Mouse (Mus musculus): ENCODE measurements at regions not wholly inside any gene's neighbourhood (a gene's known extent, or its start where the extent isn't known, plus 50 kb on each side); places are given as distances from the start of the nearest gene placed in this dataset.

- no peak for DNase-seq (ENCODE audit: low read depth, low spot score)
Observed at GRCm38 (mm10) chr9:71058655-71059054, 106.6 kb upstream of the Lipc start.

- DNase-seq (ENCODE audit: low read depth, low spot score) = no peak
Observed at GRCm38 (mm10) chr9:71056836-71057235, 104.8 kb upstream of the Lipc start.

DNA sequence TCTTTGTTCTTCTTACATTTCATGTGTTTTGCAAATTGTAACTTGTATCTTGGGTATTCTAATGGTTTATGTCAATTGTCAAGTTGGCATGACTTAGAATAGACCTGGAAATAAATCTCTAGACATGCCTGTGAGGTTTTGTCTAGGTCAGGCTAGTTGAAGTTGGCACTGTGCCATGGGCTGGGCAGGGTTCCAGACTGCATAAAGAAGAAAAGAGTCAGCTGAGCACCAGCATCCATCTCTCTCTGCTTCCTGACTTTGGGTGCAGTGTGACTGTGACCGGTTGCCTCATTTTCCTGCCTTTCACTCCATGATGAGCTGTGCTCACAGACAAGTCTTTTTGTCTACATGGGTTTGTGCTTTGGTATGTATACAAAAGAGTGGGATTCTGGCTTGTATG, 91.9 kb upstream of the Lipc start:
- no peak for DNase-seq (ENCODE audit: low read depth, low spot score)

DNA sequence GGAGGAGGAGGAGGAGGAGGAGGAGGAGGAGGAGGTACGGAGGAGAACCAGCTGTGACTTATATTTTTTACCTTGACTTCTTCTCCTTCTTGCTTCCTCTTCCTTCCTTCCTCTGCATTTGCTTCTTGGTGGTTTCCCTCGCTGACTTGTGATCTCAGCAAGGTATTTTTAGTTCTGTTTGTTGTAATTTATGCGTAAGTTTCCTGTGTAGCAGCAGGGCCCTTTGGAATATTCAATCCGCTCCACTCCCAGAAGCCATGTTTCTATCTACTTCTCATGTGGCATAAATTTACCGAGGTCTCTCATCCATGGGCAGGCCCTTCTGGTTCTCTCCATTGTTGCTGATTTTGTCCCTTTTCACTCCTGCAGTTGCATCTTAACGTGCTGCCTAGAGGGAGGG, 83.3 kb upstream of the Lipc start:
- DNase-seq (ENCODE audit: low read depth, low spot score) = no peak

DNA sequence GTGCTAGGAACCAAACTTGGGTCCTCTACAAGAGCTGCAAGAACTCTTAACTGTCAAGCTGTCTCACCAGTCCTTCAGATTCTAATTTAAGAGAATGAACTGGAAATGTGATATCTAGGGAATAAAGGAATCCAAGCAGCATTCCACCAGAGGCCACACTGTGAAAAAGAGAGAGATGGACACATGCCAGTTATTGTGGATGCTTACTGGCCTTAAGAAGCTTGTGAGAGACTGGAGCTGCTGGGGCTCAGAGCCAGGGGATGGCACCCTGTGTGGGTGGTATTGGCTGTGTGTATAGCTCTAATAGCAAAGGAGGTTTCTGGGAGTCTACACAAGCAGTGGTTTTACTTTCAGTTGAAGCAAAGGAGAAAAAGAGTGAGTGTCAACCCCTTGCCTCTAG, 80.1 kb upstream of the Lipc start:
- no peak for DNase-seq (ENCODE audit: low read depth, low spot score)

DNA sequence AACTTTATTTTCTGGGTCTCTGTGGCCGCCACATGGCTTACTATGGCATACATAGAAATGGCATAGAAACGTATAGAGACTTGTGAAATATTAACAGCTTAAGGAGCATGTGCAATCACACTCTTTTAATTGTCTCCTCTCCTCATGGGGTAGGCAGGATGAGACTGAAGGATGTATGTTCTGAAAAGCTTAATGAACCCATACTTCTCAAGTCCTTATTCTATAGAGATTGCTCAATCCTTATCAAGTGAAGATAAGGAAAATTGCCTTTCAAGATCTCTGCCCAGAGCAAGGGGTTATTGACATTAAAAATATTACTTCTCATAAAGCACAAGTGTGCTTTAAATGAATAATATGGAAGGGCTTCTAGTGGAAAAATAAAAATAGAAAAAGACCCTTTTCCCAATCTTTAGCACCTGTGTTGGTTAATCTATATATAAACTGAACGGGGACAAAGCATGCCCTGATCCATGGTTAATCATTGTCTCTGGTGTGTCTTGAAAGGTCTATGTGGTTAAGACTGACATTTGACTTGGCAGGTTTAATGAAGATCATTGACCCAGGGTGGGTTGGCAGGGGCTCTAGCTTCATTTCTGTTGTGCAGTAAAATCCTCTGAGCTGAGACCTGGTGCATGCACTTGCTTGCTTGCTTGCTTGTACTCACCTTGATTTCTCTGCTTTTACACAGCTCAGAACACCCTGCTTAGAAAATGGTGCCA, 78.3 kb upstream of the Lipc start:
- DNase-seq (ENCODE audit: low read depth, low spot score) = no peak

DNA sequence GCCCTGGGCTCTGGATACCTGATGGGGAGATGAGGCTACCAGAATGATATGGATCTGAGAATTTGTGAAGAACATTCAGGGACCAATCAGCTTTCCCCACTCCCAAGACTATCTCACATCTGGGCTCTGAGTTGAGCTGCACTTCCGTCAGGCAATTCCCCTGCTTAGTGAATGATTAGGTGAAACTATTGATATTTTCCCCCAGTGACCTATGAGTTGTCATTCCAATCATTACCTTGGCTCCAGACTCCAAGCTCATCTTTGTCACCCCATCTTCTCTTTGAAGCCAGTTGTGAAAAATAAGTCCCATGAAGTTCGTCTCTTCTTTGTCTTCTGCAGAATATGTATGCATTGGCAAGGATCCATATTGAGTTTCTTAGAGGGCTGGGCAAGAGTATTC, 76.1 kb upstream of the Lipc start:
- no peak for DNase-seq (ENCODE audit: low read depth, low spot score)

GRCm38 (mm10) chr9:71027626-71028025, 75.6 kb upstream of the Lipc start:
- no peak for DNase-seq (ENCODE audit: low read depth, low spot score)

DNA sequence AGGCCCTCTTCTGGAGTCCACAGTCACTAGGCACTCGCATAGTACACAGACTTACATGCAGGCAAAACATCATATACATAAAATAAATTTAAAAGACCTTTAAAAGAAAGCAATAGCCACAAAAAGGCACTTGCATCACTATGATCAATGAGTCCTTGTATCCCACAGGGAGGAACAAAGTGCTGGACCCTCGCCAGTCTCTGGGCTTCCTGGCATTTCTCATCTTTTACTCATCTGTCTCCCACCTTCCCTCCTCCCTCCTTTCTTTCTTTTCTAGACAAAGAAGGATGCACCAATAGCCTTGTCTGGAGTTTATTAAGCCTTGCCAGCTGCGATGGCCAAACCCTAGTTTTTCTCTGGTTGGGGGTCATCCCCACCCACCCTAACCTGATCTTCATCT, 73.2 kb upstream of the Lipc start:
- no peak for DNase-seq (ENCODE audit: low read depth, low spot score)

GRCm38 (mm10) chr9:71018206-71018605, 66.2 kb upstream of the Lipc start:
- peak; percentile 13 for DNase-seq (ENCODE audit: low read depth, low spot score)

DNA sequence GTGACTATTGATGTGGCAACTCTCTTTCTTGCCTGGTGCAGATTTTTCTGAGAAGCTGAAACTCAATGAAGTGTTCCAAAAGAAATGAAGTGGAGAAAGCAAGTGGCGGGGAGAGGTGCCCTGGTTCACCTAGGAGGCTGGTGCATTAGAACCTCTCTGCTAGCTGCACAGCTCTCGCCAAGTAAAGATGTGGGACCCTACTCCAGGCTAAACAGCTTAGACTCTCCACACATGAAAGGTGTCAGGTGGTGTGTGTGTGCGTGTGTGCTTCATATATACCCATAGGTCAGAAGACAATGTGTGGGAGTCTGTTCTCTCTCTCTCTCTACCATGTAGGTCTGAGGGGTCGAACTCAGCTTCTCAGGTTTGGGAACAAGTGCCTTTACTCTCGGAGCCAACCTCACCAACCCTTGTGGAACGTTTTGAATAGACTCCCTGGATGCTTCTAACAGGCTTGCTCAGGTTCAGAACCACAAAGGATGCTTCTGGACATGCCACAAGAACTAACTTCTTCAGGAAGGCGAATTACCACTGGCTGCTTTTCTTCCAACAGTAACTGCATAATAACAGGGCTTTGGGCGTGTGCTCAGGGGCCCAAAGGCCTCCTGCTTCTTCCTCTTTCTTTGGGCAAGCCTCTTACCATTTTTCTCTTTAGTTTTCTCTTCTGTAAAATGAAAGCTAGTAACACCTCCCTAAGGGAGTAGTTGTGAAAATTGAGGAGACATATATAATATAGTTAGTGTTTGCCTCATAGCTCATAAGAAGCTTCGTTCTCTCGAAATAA, 65.6 kb upstream of the Lipc start:
- no peak for DNase-seq (ENCODE audit: low read depth, low spot score)

DNA sequence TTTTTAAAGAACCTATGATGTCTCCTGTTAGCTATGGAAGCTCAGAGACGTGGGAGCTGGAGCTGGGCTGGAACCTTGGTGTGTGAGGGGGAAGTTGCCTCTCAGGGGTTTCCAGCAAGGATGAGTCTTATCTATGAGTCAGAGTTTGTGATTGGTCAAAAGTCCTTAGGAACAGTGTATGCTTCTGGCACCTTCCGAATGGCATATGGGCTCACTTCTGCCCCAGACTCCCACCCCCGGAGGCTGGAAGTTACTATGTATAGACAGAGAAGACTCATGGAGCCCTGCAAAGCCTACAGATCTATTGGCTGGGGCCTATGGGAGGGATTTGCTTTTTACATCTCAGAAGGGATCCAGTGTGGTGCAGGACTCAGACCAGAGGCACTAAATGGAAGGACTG, 63.9 kb upstream of the Lipc start:
- no peak for DNase-seq (ENCODE audit: low read depth, low spot score)

GRCm38 (mm10) chr9:71015400-71015799, 63.4 kb upstream of the Lipc start:
- DNase-seq (ENCODE audit: low read depth, low spot score) = no peak

DNA sequence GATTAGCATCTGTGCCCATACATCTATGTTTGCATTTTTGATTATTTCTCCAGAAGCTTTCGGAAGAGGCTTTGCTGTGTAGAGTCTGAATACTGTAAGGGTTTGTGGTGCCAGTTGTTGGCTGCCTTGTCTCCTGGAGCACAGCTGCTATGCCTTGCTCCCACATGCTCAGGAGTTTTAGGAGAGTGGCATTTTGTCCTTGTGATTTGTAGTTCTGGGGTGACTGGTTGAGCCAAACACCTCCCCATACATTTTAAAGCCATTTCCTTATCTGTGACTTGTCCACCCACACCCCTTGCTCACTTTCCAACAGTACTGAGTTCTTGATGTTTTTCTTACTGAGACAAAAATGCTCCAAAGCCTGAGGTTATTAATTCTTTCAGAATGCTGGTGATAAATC, 60.4 kb upstream of the Lipc start:
- DNase-seq (ENCODE audit: low read depth, low spot score) = no peak

GRCm38 (mm10) chr9:71004631-71005030, 52.6 kb upstream of the Lipc start:
- DNase-seq (ENCODE audit: low read depth, low spot score) = no peak

Measured in R1 (cell line).